Mouse (Mus musculus) liver, embryonic 15.5 days (tissue): ENCODE data around the gene Baz2b. TPM values are rescaled to one million over a fixed set of nuclear protein-coding genes. Genes with fewer than 3 reads are reported as not detected.

Source experiments
- ATAC-seq: fragments of 200-750 bp; cut with Nextera tagmentation; 2 replicates; pipeline ENCODE4 v1.8.0; 2017; ENCODE audit warnings: moderate number of reproducible peaks, mild to moderate bottlenecking, moderate library complexity; ENCODE audit not compliant: insufficient read depth
- H3K27ac ChIP-seq: fragments of 300-500 bp; sonication (generic); replicated peaks from 2 replicates; pipeline ENCODE4 v1.5.1; 2015; ENCODE audit warnings: mild to moderate bottlenecking, inconsistent platforms
- H3K27me3 ChIP-seq: fragments of 300-500 bp; sonication (generic); 2 replicates; pipeline ENCODE4 v1.6.1; 2015; ENCODE audit warnings: mild to moderate bottlenecking, inconsistent platforms
- H3K36me3 ChIP-seq: fragments of 300-500 bp; sonication (generic); replicated peaks from 2 replicates; pipeline ENCODE4 v1.6.1; 2015; ENCODE audit warnings: moderate library complexity, mild to moderate bottlenecking, inconsistent platforms
- H3K4me1 ChIP-seq: fragments of 300-500 bp; sonication (generic); replicated peaks from 2 replicates; pipeline ENCODE4 v1.6.1; 2015; ENCODE audit warnings: inconsistent platforms
- H3K4me2 ChIP-seq: fragments of 300-500 bp; sonication (generic); 2 replicates; pipeline ENCODE4 v1.6.1; 2015; ENCODE audit warnings: moderate library complexity, mild to moderate bottlenecking, inconsistent platforms
- H3K4me3 ChIP-seq: fragments of 300-500 bp; sonication (generic); replicated peaks from 2 replicates; pipeline ENCODE4 v1.5.1; 2015; ENCODE audit warnings: mild to moderate bottlenecking, inconsistent platforms
- H3K9ac ChIP-seq: fragments of 300-500 bp; sonication (generic); 2 replicates; pipeline ENCODE4 v1.6.1; 2015; ENCODE audit warnings: moderate library complexity, mild to moderate bottlenecking, inconsistent platforms
- H3K9me3 ChIP-seq: fragments of 300-500 bp; sonication (generic); replicated peaks from 2 replicates; pipeline ENCODE4 v1.6.1; 2016; ENCODE audit warnings: inconsistent platforms
- WGBS: fragments of 180-500 bp; shearing (Covaris S2); methylation state at CpG from one replicate; pipeline ENCODE4 v1.1.7; 2015; ENCODE audit warnings: mixed read lengths; ENCODE audit not compliant: insufficient replicate concordance; 5-methylcytosine and 5-hydroxymethylcytosine counted together
- polyA plus RNA-seq: library from polyadenylated mRNA; unstranded; fragments of >200 nt; fragmentation: Nextera tagmentation; extraction: Ambion mirVana; gene quantifications from 2 replicates; pipeline ENCODE4 v1.2.1, GENCODE M21; 2015

Gene Baz2b
- polyA plus RNA-seq, 1 experiment from 2014 or later, result 14.8 TPM

DNA sequence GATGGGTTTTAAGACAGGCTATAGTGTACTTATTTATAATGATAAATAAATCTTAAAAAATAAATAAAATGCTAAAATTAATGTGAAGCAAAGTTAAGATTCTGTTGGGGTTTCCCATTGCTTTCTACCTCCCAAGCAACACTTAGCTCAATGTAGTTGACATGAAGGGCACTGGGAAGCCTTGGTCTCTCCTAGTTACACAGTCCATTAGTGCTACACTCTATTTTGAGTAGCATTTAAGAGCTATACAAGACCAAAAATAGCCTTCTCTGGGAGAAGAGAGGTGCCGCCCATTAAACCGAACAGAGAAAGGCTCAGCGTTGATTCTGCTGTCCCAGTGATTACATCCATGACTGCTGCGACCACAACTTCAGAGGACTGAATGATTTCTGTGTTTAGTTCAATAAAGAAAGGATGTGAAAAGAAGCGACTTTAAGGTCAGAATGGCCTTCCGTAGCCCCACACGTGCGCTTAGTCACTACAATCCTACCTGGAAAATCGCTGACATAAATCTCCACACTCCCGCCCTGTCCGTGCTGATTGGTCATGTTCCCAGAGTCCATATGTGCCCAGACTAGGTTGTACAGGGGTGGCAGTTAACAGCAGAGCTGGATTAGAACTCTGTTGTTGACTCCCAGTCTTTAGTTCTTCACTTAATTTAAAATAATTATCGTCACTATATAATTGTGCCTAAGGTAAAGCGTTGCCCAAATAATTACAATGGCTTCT lies 257.2 kb downstream of the Baz2b start:
- Histone ChIP-seq H3K4me1 (no peaks in the 10 kb centered on the region), H3K27me3 (no peaks in the 10 kb centered on the region), H3K27ac (no peak overlapping the region), H3K4me3 (no peak overlapping the region), H3K4me2 (no peak overlapping the region), H3K36me3 (peaks cover 28% of the 10 kb centered on the region), H3K9me3 (no peaks in the 10 kb centered on the region), H3K9ac (no peak overlapping the region)
- whole genome bisulfite sequencing, result 85% methylated on average over 13 of the region's 13 CpGs
- no peak for ATAC-seq

DNA sequence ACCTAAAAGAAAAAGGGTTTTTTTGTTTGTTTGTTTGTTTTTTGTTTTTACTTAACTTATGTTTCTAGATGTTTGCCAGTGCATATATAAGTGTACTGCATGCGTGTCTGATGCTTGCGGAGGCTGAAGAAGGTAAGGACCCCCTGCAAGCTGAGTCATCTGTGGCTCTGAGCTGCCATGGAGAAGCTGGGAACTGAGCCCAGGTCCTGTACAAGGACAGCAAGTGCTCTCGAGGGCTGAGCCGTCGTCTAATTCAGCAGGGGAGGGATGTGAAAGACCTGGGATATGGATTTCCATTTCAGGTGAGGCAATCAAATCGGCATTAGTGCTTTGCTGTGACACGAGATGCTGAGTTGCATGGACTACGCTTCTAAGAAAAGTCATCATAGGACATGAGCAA lies 257.9 kb downstream of the Baz2b start:
- H3K36me3 ChIP-seq, result peaks cover 25% of the 10 kb centered on the region
- H3K4me1 ChIP-seq, result no peaks in the 10 kb centered on the region
- no peak overlapping the region for H3K27ac ChIP-seq
- H3K27me3 ChIP-seq, result no peaks in the 10 kb centered on the region
- no peak overlapping the region for H3K4me2 ChIP-seq
- no peak for ATAC-seq
- no peaks in the 10 kb centered on the region for H3K9me3 ChIP-seq
- no peak overlapping the region for H3K4me3 ChIP-seq
- WGBS, result 90% methylated on average over 8 of the region's 8 CpGs
- H3K9ac ChIP-seq, result no peak overlapping the region

DNA sequence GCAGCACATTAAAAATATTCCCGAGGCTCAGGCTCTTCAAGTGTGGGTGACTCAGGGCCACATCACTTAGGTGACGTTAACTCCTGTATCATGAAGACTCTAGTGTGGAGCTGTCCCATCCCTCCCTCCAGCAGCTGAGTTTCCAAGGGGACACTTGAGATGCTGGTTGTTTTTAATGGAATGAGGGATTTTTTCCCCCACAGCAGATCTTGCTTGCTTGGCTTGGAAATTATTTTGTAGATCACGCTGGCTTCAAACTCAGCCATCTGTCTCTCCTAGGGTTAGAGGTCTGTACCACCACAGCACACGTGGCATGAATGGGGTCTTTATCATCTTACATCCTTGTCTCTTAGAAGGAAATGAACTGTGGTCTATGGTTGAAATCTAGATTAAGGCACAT lies 258.5 kb downstream of the Baz2b start:
- 79% methylated on average over 4 of the region's 4 CpGs for WGBS

GRCm38 (mm10) chr2:59936296-59936695 lies 273.3 kb downstream of the Baz2b start:
- 75% methylated on average over 9 of the region's 9 CpGs for WGBS
- H3K9me3 ChIP-seq, result no peaks in the 10 kb centered on the region
- no peaks in the 10 kb centered on the region for H3K27me3 ChIP-seq
- H3K9ac ChIP-seq, result no peak overlapping the region
- H3K36me3 ChIP-seq, result no peaks in the 10 kb centered on the region; the same call in 1 of the 2 replicates
- no peak overlapping the region for H3K4me2 ChIP-seq
- H3K27ac ChIP-seq, result no peak overlapping the region
- ATAC-seq, result no peak
- H3K4me3 ChIP-seq, result no peak overlapping the region
- H3K4me1 ChIP-seq, result no peaks in the 10 kb centered on the region

More for the DNA sequence above, 258.5 kb downstream of the Baz2b start:
- Histone ChIP-seq H3K4me1 (no peaks in the 10 kb centered on the region), H3K36me3 (peaks cover 19% of the 10 kb centered on the region), H3K9me3 (no peaks in the 10 kb centered on the region), H3K4me3 (no peak overlapping the region), H3K27me3 (no peaks in the 10 kb centered on the region), H3K4me2 (no peak overlapping the region), H3K27ac (no peak overlapping the region), H3K9ac (no peak overlapping the region)
- no peak for ATAC-seq

DNA sequence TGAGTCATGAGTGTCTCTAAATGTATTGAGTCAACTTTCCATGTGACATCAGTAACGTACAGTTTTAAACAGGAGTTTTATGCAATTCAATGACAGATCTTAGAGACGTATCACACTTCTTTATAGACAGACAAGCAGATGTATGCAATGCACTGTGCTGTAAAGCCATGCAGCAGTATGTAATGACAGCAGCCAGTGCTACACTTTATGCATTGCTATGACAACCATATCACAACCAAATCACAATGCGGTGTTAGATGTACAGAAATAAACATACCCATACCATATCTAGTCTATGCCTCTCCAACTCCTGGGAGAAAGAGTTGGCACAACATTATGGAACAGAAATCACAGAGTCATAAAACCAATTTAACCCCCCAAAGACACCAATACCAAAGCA lies 276.5 kb downstream of the Baz2b start:
- H3K36me3 ChIP-seq, result no peaks in the 10 kb centered on the region; the same call in 1 of the 2 replicates
- H3K27ac ChIP-seq, result no peak overlapping the region
- 82% methylated on average over 3 of the region's 3 CpGs for WGBS
- no peaks in the 10 kb centered on the region for H3K4me1 ChIP-seq
- no peaks in the 10 kb centered on the region for H3K9me3 ChIP-seq
- H3K4me2 ChIP-seq, result no peak overlapping the region
- no peak for ATAC-seq
- no peak overlapping the region for H3K9ac ChIP-seq
- H3K4me3 ChIP-seq, result no peak overlapping the region
- H3K27me3 ChIP-seq, result no peaks in the 10 kb centered on the region

GRCm38 (mm10) chr2:59932244-59932643 lies 277.4 kb downstream of the Baz2b start:
- H3K27me3 ChIP-seq, result no peaks in the 10 kb centered on the region
- no peak overlapping the region for H3K4me2 ChIP-seq
- WGBS, result 78% methylated on average over 4 of the region's 4 CpGs
- H3K36me3 ChIP-seq, result no peaks in the 10 kb centered on the region; the same call in 1 of the 2 replicates
- H3K4me3 ChIP-seq, result no peak overlapping the region
- no peaks in the 10 kb centered on the region for H3K4me1 ChIP-seq
- H3K9ac ChIP-seq, result no peak overlapping the region
- no peak overlapping the region for H3K27ac ChIP-seq
- H3K9me3 ChIP-seq, result no peaks in the 10 kb centered on the region
- ATAC-seq, result no peak

GRCm38 (mm10) chr2:59913610-59914009 lies 296.0 kb downstream of the Baz2b start:
- Histone ChIP-seq H3K4me2 (no peak overlapping the region), H3K4me3 (no peak overlapping the region), H3K9ac (no peak overlapping the region), H3K9me3 (no peaks in the 10 kb centered on the region), H3K36me3 (peaks cover 68% of the 10 kb centered on the region), H3K27me3 (no peaks in the 10 kb centered on the region), H3K4me1 (no peaks in the 10 kb centered on the region), H3K27ac (no peak overlapping the region)
- 85% methylated on average over 11 of the region's 11 CpGs for WGBS
- ATAC-seq, result no peak

- H3K4me1 ChIP-seq, result no peaks in the 10 kb centered on the region
- no peak overlapping the region for H3K27ac ChIP-seq
- no peak overlapping the region for H3K9ac ChIP-seq
- 90% methylated on average over 9 of the region's 9 CpGs for WGBS
- H3K36me3 ChIP-seq, result peaks cover 48% of the 10 kb centered on the region
- H3K4me2 ChIP-seq, result no peak overlapping the region
- no peak overlapping the region for H3K4me3 ChIP-seq
- no peaks in the 10 kb centered on the region for H3K9me3 ChIP-seq
- no peaks in the 10 kb centered on the region for H3K27me3 ChIP-seq
- ATAC-seq, result no peak
These were observed 301.6 kb downstream of the Baz2b start for GRCm38 (mm10) chr2:59908048-59908447.

DNA sequence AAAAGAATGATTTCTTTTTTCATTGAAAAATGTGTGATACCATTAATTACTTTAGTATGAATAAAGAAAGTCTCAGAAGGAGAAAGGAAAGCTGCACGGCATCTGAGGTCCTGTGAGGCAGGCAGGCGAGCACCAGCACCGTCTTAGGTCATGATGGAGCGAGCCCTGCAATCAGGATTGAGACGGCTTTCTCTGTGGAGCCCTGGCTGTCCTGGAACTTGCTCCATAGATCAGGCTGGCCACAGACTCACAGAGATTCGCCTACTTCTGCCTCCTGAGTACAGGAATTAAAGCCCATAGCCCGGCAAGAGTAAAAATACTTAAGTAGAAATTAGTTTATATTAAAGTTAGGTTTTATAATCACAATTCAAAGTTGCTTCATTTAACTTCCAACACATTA lies 305.6 kb downstream of the Baz2b start:
- H3K36me3 ChIP-seq, result peaks cover 44% of the 10 kb centered on the region
- H3K4me2 ChIP-seq, result no peak overlapping the region
- no peak overlapping the region for H3K9ac ChIP-seq
- no peak overlapping the region for H3K4me3 ChIP-seq
- H3K4me1 ChIP-seq, result no peaks in the 10 kb centered on the region
- no peaks in the 10 kb centered on the region for H3K9me3 ChIP-seq
- ATAC-seq, result no peak
- no peaks in the 10 kb centered on the region for H3K27me3 ChIP-seq
- H3K27ac ChIP-seq, result no peak overlapping the region
- 80% methylated on average over 7 of the region's 7 CpGs for WGBS

DNA sequence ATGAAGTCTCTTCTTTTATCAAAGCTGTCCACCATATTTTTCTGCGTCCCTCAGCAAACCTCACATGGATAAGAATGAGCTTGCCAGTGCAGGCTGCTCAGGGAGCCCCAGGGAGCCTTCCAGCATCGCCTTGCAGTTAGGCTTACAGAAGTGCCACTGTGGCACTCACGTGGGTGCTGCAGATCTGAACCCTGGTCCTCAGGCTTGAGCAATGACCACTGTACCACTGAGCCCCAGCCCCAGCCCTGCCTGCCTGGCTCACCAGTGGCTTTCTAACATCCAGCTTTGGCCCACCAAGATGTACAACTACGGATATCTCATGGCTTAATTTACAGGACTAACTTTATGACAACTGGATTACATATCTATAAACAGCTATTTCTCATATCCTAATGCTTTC lies 311.0 kb downstream of the Baz2b start:
- no peak for ATAC-seq
- Histone ChIP-seq H3K36me3 (peaks cover 32% of the 10 kb centered on the region), H3K27me3 (no peaks in the 10 kb centered on the region), H3K27ac (no peak overlapping the region), H3K4me2 (no peak overlapping the region), H3K9me3 (no peaks in the 10 kb centered on the region), H3K9ac (no peak overlapping the region), H3K4me3 (no peak overlapping the region), H3K4me1 (no peaks in the 10 kb centered on the region)
- 77% methylated on average over 4 of the region's 4 CpGs for WGBS

GRCm38 (mm10) chr2:59898105-59898504 lies 311.5 kb downstream of the Baz2b start:
- no peak for ATAC-seq
- H3K36me3 ChIP-seq, result peaks cover 32% of the 10 kb centered on the region
- WGBS, result 74% methylated on average over 6 of the region's 7 CpGs
- no peak overlapping the region for H3K9ac ChIP-seq
- no peak overlapping the region for H3K4me3 ChIP-seq
- H3K4me1 ChIP-seq, result no peaks in the 10 kb centered on the region
- H3K9me3 ChIP-seq, result no peaks in the 10 kb centered on the region
- H3K27ac ChIP-seq, result no peak overlapping the region
- H3K4me2 ChIP-seq, result no peak overlapping the region
- H3K27me3 ChIP-seq, result no peaks in the 10 kb centered on the region

DNA sequence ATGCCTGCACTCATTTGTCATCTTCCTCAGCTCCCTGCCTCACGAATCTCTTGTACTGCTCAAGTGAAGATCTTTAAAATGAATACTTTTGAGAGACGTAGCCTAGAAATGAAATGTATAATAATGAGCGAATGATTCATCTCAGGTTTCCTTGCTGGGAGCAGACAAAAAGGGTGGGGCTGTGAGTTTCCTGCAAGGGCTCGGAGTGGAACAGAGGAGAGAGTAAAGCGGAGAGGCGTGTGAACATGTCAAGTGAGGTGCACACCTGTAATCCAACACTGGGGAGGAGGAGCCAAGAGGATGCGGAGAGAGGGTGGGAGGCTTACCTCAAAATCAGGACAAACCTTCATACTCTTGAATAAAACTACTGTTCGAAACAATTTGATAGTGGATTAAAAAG lies 312.8 kb downstream of the Baz2b start:
- H3K9ac ChIP-seq, result no peak overlapping the region
- H3K4me2 ChIP-seq, result no peak overlapping the region
- H3K27ac ChIP-seq, result no peak overlapping the region

More for the DNA sequence above, 312.8 kb downstream of the Baz2b start:
- H3K4me1 ChIP-seq, result no peaks in the 10 kb centered on the region
- 75% methylated on average over 8 of the region's 8 CpGs for WGBS
- H3K9me3 ChIP-seq, result no peaks in the 10 kb centered on the region
- peaks cover 23% of the 10 kb centered on the region for H3K36me3 ChIP-seq
- no peaks in the 10 kb centered on the region for H3K27me3 ChIP-seq
- no peak overlapping the region for H3K4me3 ChIP-seq
- no peak for ATAC-seq
